In genomic region chr2:49204081-49204480, GRCm38 (mm10) we compare ENCODE assay signal across 26 mouse cellular contexts.
"Had no signal": no experiment of that assay in that cellular context is flagged by ENCODE, and none has a peak within 500 bp of the region (broad histone marks: within the 10 kb centered on the region; RNA-seq: fewer than 3 reads in every experiment).

No protein-coding gene starts in this region.

- H3K27me3 ChIP-seq: heart, embryonic 12.5 days; hindbrain, embryonic 12.5 days; kidney, embryonic 15.5 days; limb, embryonic 13.5 days; limb, embryonic 15.5 days; liver, embryonic 12.5 days had no signal

- H3K9ac ChIP-seq: heart, embryonic 12.5 days; hindbrain, embryonic 12.5 days; hindbrain, embryonic 14.5 days; kidney, embryonic 15.5 days; limb, embryonic 13.5 days; limb, embryonic 15.5 days; liver, embryonic 12.5 days; liver, embryonic 14.5 days had no signal

- H3K9me3 ChIP-seq: heart, embryonic 10.5 days; heart, embryonic 12.5 days; hindbrain, embryonic 10.5 days; hindbrain, embryonic 12.5 days; kidney, embryonic 15.5 days; limb, embryonic 13.5 days; limb, embryonic 15.5 days; liver, embryonic 12.5 days had no signal

- H3K4me3 ChIP-seq: heart, embryonic 10.5 days; heart, embryonic 12.5 days; hindbrain, embryonic 10.5 days; hindbrain, embryonic 12.5 days; kidney, embryonic 15.5 days; limb, embryonic 13.5 days; limb, embryonic 15.5 days; liver, embryonic 12.5 days had no signal

- ATAC-seq: hindbrain, embryonic 16.5 days; intestine, embryonic 16.5 days; liver, embryonic 12.5 days had no signal

- H3K4me1 ChIP-seq: heart, embryonic 10.5 days; heart, embryonic 12.5 days; hindbrain, embryonic 10.5 days; hindbrain, embryonic 12.5 days; kidney, embryonic 15.5 days; limb, embryonic 13.5 days; limb, embryonic 15.5 days; liver, embryonic 12.5 days had no signal

- H3K27ac ChIP-seq: heart, embryonic 10.5 days; hindbrain, embryonic 10.5 days; hindbrain, embryonic 12.5 days; hindbrain, embryonic 14.5 days; kidney, embryonic 15.5 days; kidney, postnatal 0 days; limb, embryonic 13.5 days; limb, embryonic 15.5 days; liver, embryonic 12.5 days; liver, embryonic 14.5 days had no signal

- H3K4me2 ChIP-seq: heart, embryonic 12.5 days; hindbrain, embryonic 12.5 days; hindbrain, embryonic 14.5 days; kidney, embryonic 15.5 days; limb, embryonic 13.5 days; limb, embryonic 15.5 days; liver, embryonic 12.5 days had no signal

- H3K36me3 ChIP-seq: heart, embryonic 10.5 days; heart, embryonic 12.5 days; hindbrain, embryonic 10.5 days; hindbrain, embryonic 12.5 days; kidney, embryonic 15.5 days; limb, embryonic 13.5 days; limb, embryonic 15.5 days; liver, embryonic 12.5 days had no signal

- DNase-seq: gastrocnemius, postnatal 14 days; gastrocnemius, postnatal 36 days; heart, adult 11 months; heart, postnatal 10 days; heart, postnatal 4 days; kidney, adult 11 months; kidney, adult 2 months; kidney, adult 9 months; kidney, postnatal 14 days; kidney, postnatal 36 days; layer of hippocampus, adult 9-11 months; layer of hippocampus, postnatal 36 days; left cerebral cortex, postnatal 4 days had no signal
